Comparison of ENCODE assay signal across 9 mouse cellular contexts in genomic region chr2:168016951-168017391, GRCm38 (mm10). TPM values are rescaled to one million over a fixed set of nuclear protein-coding genes. Genes with fewer than 3 reads are reported as not detected.
DNase-seq lines count a peak whose midpoint lies in the region; ATAC-seq lines count a peak whose summit lies in the region.
"Had no signal": no experiment of that assay in that cellular context is flagged by ENCODE, and none has a peak within 500 bp of the region (broad histone marks: within the 10 kb centered on the region; RNA-seq: fewer than 3 reads in every experiment).

No protein-coding gene starts in this region.

- ATAC-seq in forebrain, embryonic 11.5 days (replicated peaks; ENCODE audit: low FRiP score) = no peak
- ATAC-seq in forebrain, embryonic 16.5 days = no peak
- ATAC-seq in common myeloid progenitor, adult 5-6 weeks (replicated peaks; ENCODE audit: low read depth, poor library complexity, severe bottlenecking) = peak; percentile 65

- H3K9ac ChIP-seq in forebrain, embryonic 11.5 days (ENCODE audit: low read length) = no peak overlapping the region
- H3K9ac ChIP-seq in forebrain, embryonic 16.5 days (replicated peaks; ENCODE audit: low read depth, low read length) = no peak overlapping the region
- H3K9ac ChIP-seq: midbrain, embryonic 12.5 days had no signal

- no peaks in the 10 kb centered on the region for H3K4me1 ChIP-seq in forebrain, embryonic 11.5 days (replicated peaks; ENCODE audit: control insufficient read depth, insufficient read depth, low read length)
- H3K4me1 ChIP-seq in forebrain, embryonic 16.5 days (replicated peaks; ENCODE audit: control insufficient read depth, insufficient read depth, low read length) = peaks cover 8% of the 10 kb centered on the region; the same call in 1 of the 2 replicates
- H3K4me1 ChIP-seq: midbrain, embryonic 12.5 days had no signal

- H3K4me3 ChIP-seq in forebrain, embryonic 11.5 days (ENCODE audit: low read depth, low read length) = no peak overlapping the region
- H3K4me3 ChIP-seq in forebrain, embryonic 16.5 days (replicated peaks; ENCODE audit: low read length) = no peak overlapping the region
- H3K4me3 ChIP-seq: midbrain, embryonic 12.5 days had no signal

- intact Hi-C loops in heart, postnatal 14 days (cut with DNase I) = loop anchor here (10.0 kb wide), 1 partner anchor 112 kb away; no protein-coding TSS in a partner anchor

- H3K9me3 ChIP-seq in forebrain, embryonic 11.5 days (ENCODE audit: control insufficient read depth, low read length) = no peaks in the 10 kb centered on the region
- H3K9me3 ChIP-seq in forebrain, embryonic 16.5 days (ENCODE audit: control insufficient read depth, low read length) = no peaks in the 10 kb centered on the region
- H3K9me3 ChIP-seq: midbrain, embryonic 12.5 days had no signal

- no peak overlapping the region for H3K27ac ChIP-seq in forebrain, embryonic 11.5 days (ENCODE audit: low read depth, low read length)
- no peak overlapping the region for H3K27ac ChIP-seq in forebrain, embryonic 16.5 days (ENCODE audit: low read length)
- H3K27ac ChIP-seq: midbrain, embryonic 12.5 days had no signal

- no peak overlapping the region for H3K4me2 ChIP-seq in forebrain, embryonic 11.5 days (ENCODE audit: low read depth, low read length, severe bottlenecking)
- H3K4me2 ChIP-seq in forebrain, embryonic 16.5 days (ENCODE audit: low read length) = no peak overlapping the region
- H3K4me2 ChIP-seq: midbrain, embryonic 12.5 days had no signal

- no peaks in the 10 kb centered on the region for H3K27me3 ChIP-seq in forebrain, embryonic 11.5 days (ENCODE audit: control insufficient read depth, insufficient read depth, low read length)
- no peaks in the 10 kb centered on the region for H3K27me3 ChIP-seq in forebrain, embryonic 16.5 days (replicated peaks; ENCODE audit: control insufficient read depth, insufficient read depth, low read length)
- H3K27me3 ChIP-seq: midbrain, embryonic 12.5 days had no signal

- peak; percentile 82 for DNase-seq in forebrain, embryonic 11.5 days (ENCODE audit: low spot score)
- DNase-seq in ZHBTc4 (ENCODE audit: low read depth, low spot score) = peak; percentile 74
- DNase-seq in heart, postnatal 14 days = peak; percentile 80 to 88
- DNase-seq in layer of hippocampus, adult 9-10 months (ENCODE audit: low spot score) = peak; percentile 69
- peak; percentile 68 to 83 for DNase-seq in lung, postnatal 4 days
- peak; percentile 43 to 67 for DNase-seq in spleen, postnatal 14 days (ENCODE audit: low spot score in 2 of 2)

- no peaks in the 10 kb centered on the region for H3K36me3 ChIP-seq in forebrain, embryonic 11.5 days (ENCODE audit: control insufficient read depth, insufficient read depth, low read length)
- no peaks in the 10 kb centered on the region for H3K36me3 ChIP-seq in forebrain, embryonic 16.5 days (ENCODE audit: control insufficient read depth, insufficient read depth)
- H3K36me3 ChIP-seq: midbrain, embryonic 12.5 days had no signal

- WGBS in forebrain, embryonic 11.5 days = 41% methylated on average over 5 of the region's 5 CpGs
- 24% methylated on average over 5 of the region's 5 CpGs for WGBS in forebrain, embryonic 16.5 days

RNA-seq across cellular contexts. Expression of gene Ripor3, which starts 6.6 kb away (rescaled TPM):
- polyA plus RNA-seq in forebrain, embryonic 11.5 days (2014; fragmentation: Nextera tagmentation; extraction: Ambion mirVana) = 0.72 and 1.00 TPM in 2 replicates
- polyA plus RNA-seq in forebrain, embryonic 16.5 days (2015; fragmentation: Nextera tagmentation; extraction: Ambion mirVana) = 0.26 and 0.37 TPM in 2 replicates
- total RNA-seq in common myeloid progenitor, adult 5-6 weeks (2017) = 0.09 TPM in 1 of 2 replicates, not detected in the other
- total RNA-seq in heart, postnatal 14 days (2021) = 1 to 10 TPM in 1 of 2 experiments, under 1 TPM in 1; 0.93 to 1.1 TPM
